Mouse (Mus musculus) c-Kit-negative CD71-positive TER-119-positive erythroid progenitor cells, embryonic 14.5 days (primary cell): ENCODE results near the gene Adra2b.
A peak's percentile ranks its signal among the peaks of the same experiment; 100 is the strongest.

ENCODE experiments used
- DNase-seq: peaks from one replicate; pipeline ENCODE4 v3.0.0-alpha.2; 2013; ENCODE audit warnings: low read depth, low spot score

Adra2b gene

GRCm38 (mm10) chr2:127362459-127363281 lies at the start of gene Adra2b:
Adra2b (plus strand) TSS chr2:127363208.
- DNase-seq: peak; percentile 76

DNA sequence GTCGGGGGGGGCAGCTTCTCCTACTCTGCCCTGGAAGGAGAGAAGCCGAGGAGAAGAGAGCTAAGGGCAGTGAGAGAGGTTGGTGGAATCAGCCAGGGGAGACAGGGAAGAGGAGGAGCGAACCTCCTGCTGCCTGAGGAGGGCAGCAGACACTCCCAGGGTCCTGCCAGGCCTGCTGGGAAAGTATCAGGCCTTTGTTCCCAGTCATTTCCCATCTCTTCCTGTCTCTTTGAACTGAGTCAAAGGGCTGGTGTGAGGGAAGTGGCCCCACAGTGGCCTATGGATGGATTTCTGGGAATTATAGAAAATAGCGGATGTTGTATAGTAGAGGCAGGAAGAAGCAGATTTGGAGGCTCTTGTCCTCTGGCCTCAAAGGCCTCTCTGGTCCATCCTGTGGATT lies 49.1 kb upstream of the Adra2b start:
- DNase-seq: no peak

DNA sequence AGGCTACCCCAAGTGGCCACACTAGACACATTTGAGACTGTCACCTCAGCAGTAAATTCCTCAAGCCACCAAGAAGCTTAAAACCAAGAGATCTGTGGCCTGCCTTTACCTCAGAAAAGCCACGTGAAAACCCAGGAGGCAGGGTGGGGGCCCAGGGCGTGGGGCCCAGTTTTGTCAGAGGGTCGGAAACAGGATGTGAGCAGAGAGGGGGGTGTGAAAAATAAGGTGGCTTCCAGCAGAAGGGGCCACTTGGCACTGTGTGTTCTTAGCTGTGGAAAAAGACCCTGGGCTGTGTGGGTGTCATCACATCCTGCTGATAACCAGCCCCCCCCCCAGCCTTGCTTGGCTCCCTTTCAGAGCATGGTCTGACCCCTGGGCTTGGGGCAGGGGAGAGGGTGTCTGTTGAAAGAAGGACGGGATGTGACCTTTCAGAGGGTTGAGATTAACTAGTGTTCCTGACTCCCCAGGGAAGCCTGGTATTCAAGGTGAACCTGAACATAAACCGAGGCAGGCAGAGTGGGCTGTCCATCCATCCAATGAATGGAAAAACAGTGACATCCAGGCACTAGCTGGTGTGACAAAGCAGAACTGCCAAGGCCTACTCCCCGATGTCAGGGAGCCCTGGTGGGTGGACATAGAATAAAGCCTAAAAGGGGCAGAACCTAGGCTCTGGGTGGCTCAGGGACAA lies 48.4 kb upstream of the Adra2b start:
- no peak for DNase-seq

GRCm38 (mm10) chr2:127315155-127315470 lies 47.9 kb upstream of the Adra2b start:
- no peak for DNase-seq

GRCm38 (mm10) chr2:127316431-127316830 lies 46.6 kb upstream of the Adra2b start:
- DNase-seq: no peak

DNA sequence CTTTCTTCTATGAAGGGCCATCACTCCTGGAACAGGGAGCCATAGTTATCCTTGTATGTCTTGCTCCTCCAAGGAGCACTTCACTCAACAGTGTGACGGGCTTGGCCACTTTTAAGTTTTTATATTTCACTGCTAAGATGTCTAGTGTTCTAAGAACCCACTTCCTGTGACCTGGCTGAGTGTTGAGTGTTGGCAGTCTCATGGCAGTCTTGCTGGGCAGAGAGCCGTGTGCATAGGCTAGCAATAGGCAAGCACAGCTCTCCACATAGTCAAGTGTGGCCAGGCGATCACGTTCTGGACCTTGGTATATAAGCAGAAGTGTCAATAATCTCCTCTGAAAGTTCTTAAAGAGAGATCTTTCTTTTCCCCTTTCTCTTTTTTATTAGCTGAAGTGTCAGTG lies 44.9 kb upstream of the Adra2b start:
- no peak for DNase-seq

DNA sequence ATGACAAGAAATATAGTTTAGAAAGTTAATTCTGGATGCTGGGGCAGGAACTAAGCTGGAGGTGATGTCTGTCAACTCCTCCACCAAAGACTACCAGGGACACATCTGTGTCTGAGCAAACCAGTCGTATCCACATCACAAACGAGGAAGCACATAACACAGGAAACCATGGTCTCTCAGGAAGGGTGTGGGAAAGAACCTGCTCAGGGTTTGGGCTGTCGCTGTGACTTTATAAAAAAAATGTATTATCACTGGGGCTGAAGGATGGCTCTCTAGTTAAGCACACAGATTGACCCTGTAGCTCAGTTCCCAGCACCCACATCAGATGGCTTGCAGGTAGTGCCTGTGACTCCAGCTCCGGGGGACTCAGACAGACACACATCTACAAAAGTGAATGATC lies 43.9 kb upstream of the Adra2b start:
- DNase-seq: no peak

- DNase-seq: no peak
Measured at GRCm38 (mm10) chr2:127322671-127323285, 40.2 kb upstream of the Adra2b start.

DNA sequence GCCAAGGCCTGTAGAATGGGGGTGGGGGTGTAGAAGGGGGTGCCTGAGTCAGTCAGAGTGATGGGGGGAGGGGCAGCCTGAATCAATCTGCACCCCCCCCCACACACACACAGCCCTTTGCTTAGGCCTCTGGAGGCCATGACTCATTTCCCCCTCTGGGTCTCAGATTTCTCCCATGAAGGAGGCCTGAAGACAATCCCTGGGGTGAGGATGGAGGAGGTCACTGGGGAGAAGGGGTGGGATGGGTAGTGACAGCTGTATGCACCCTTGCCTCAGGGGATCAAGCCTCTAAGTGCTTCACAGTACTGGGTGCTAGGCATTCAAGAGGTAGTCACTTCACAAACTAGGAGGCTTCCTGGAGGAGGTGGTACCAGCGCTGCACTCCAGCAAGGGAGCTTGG lies 39.3 kb upstream of the Adra2b start:
- DNase-seq: no peak

DNA sequence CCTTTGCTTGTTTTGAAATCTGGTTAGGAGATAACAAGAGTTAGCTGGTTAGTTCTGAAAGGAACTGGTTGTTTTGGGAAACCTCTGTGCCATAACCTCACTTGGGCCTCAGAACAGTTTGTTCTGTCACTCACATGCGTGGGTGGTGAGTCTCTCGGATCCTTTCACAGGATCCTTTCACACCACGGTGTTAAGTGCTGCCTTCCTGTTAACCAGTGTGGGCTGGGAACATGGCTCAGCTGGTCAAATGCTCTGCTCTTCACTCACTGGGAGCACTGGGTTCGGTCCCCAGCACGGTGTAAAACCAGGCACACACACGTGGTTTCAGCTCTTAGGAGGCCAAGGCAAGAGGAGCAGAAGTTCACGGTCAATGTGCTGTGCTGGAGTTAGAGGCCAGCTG lies 38.6 kb upstream of the Adra2b start:
- no peak for DNase-seq

GRCm38 (mm10) chr2:127328090-127328851 lies 34.7 kb upstream of the Adra2b start:
- DNase-seq: no peak

DNA sequence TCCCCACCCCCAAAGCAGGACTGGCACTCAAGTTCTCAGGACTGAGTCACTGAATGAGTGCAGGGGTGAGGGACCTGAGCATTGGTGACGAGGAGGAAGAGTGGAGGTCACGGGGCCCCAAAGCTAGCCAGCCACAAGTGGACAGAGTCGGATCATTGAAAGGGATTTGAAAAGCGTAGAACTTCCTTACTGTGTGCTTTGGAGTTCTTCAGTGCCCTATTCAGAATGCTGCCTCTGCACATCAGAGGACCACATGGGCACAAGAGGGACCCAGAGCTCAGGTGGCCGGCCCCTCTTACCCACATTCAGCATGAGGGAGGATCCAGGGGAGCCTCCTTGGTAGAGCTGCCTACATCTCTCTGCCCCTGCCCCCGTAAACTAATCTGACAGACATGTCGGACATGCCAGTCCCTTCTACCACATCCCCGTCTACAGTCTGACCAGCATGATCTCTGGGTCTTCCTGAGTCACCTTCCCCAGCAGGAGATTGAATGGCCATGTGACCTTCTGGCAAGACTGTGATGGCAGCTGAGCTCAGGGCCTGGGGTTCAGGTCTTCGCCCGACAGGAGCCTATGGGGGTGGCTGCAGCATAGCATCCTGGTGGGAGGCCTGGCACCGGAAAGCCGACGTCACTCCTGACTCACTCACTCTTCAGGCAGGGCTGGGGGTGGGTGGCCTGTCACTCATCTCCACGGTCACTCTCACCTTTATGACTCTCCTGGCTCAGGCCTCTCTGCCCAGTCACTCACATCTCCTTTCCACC lies 30.0 kb upstream of the Adra2b start:
- no peak for DNase-seq

- no peak for DNase-seq
Measured at GRCm38 (mm10) chr2:127333945-127334603, 28.9 kb upstream of the Adra2b start.

- no peak for DNase-seq
Measured at GRCm38 (mm10) chr2:127335078-127335541, 27.9 kb upstream of the Adra2b start.

GRCm38 (mm10) chr2:127335767-127336496 lies 27.1 kb upstream of the Adra2b start, which contains the start of gene Dusp2:
Dusp2 (plus strand) TSS chr2:127336159.
- DNase-seq: no peak

DNA sequence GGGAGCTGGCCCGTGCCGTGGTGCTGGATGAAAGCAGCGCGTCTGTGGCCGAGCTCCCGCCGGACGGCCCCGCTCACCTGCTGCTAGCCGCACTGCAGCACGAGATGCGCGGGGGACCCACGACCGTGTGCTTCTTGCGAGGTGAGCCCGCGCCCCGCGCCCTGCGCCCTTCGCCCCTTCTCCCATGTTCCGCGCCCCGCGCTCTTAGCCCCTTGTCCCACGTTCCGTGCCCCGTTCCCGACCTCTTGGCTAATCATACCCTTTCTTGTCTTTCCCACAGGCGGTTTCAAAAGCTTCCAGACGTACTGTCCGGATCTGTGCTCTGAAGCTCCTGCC lies 26.5 kb upstream of the Adra2b start:
- no peak for DNase-seq

- DNase-seq: no peak
Measured at GRCm38 (mm10) chr2:127336885-127337284, 26.1 kb upstream of the Adra2b start.

DNA sequence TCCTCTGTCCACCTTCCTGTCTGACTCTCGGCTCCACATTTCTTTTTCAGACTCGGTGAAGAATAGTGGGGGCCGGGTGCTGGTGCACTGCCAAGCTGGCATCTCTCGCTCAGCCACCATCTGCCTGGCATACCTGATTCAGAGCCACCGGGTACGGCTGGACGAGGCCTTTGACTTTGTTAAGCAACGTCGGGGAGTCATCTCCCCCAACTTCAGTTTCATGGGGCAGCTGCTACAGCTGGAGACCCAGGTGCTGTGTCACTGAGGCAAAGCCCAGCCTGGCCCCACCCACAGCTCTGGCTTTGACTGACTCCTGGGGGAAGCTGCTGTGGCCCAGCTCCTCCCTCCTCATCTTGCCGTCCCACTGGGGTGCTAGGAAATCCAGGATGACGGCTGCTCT lies 25.5 kb upstream of the Adra2b start:
- DNase-seq: no peak

- DNase-seq: no peak
Measured at GRCm38 (mm10) chr2:127338012-127338411, 25.0 kb upstream of the Adra2b start.

DNA sequence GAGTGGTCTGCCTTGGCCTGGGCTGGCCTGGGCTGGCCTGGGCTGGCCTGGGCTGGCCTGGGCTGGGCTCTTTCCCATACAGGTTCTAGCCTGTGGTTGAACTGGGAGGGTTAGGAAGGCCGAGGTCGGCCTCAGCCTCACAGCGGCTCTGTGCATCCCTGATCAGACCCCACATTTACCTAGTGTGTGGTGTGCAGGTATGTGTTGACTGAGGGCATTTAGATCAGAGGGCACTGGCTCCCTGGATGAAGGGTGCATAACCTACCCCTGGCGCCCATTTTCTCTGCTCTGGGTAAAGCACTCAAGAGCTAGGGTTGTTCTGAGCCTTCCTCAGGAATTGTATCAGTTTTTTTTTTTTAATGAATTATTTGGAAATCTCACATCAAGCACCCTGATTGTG lies 24.6 kb upstream of the Adra2b start, which contains the start of gene Astl:
Astl (plus strand) TSS at position 224 of the 400 bp plus-strand sequence.
- DNase-seq: no peak
